Mouse (Mus musculus) hematopoietic multipotent progenitor cell, adult 10-12 weeks (in vitro differentiated cells): Measurements from ENCODE around the gene B4galnt3. TPM values are rescaled to one million over a fixed set of nuclear protein-coding genes. Genes with fewer than 3 reads are reported as not detected.

Experiments used
- polyA plus RNA-seq: library from polyadenylated mRNA; stranded (reverse); fragments of >175 nt; gene quantifications from 2 replicates; pipeline ENCODE4 v1.2.3, GENCODE M21; 2012; ENCODE audit warnings: low replicate concordance

The B4galnt3 gene
- 0.05 and 0.06 TPM in 2 replicates for polyA plus RNA-seq

DNA sequence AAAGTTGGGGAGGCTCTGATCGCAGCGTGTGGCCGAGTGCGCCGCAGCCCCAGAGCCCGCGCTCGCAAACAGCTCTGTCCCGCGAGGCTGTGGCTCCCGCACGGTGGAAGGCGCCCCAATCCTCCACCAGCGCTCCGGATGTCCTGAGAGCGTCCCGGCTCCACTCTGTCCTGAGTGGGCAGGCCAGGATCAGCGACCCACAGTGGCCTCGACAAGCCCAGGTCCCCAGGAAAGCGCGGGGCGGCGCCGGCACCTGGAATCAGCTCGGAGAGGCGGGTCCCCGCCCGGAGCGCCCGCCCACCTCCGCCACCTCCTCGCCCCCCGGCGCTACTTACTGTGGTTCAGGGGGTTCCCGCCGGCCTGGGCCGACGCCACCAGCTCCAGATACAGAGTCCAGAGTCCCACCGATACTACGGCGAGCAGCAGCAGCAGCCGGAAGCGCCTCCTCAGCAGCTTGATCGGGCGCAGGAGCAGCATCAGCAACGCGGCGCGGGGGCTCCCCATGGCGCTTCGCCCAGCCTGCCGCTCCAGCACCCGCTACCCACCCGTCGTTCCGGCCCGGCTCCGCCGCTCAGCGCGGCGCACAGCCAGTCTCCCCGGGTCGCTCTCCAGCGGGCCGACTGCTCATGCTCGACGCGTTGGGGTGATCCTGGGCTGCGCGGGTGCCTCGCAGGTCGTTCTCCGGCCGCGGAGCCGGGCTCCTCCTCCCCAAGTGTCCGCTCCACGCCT, at the start of gene B4galnt3, which contains the start of gene D330020A13Rik:
Gene B4galnt3 (minus strand): TSS at position 504 of the 729 bp plus-strand sequence.
Gene D330020A13Rik (plus strand): TSS at position 309 of the 729 bp plus-strand sequence.

Other genes starting within 250 kb of the B4galnt3 start
- gene Ninj2, start 201.2 kb downstream of the B4galnt3 start, polyA plus RNA-seq: not detected in 2 replicates
- gene D330020A13Rik, start 195 bp downstream of the B4galnt3 start, polyA plus RNA-seq: not detected in 2 replicates
- gene Kdm5a, start 69.6 kb upstream of the B4galnt3 start, polyA plus RNA-seq: 27.3 and 41.3 TPM in 2 replicates
- 2.0 and 3.2 TPM in 2 replicates for gene Ccdc77, start 69.8 kb upstream of the B4galnt3 start, polyA plus RNA-seq
- gene Il17ra, start 168.7 kb upstream of the B4galnt3 start, polyA plus RNA-seq: 90.4 and 175 TPM in 2 replicates
- gene Tmem121b, start 199.2 kb upstream of the B4galnt3 start, polyA plus RNA-seq: 0.63 and 2.0 TPM in 2 replicates
- gene Hdhd5, start 236.8 kb upstream of the B4galnt3 start, polyA plus RNA-seq: 12.1 and 13.4 TPM in 2 replicates